Mouse (Mus musculus): ENCODE measurements around the gene Ifitm10. TPM values are rescaled to one million over a fixed set of nuclear protein-coding genes. Genes with fewer than 3 reads are reported as not detected.

The Ifitm10 gene
- polyA plus RNA-seq (2014; fragmentation: Nextera tagmentation; extraction: Ambion mirVana), result 0.97 and 1.9 TPM in 2 replicates

GRCm38 (mm10) chr7:142373641-142374412 lies at the start of gene Ifitm10:
Gene Ifitm10 (minus strand): TSS chr7:142373753.
- DNase-seq (ENCODE audit: low spot score), result no peak
- no peaks in the 10 kb centered on the region; the same call in 1 of the 2 replicates for H3K36me3 ChIP-seq (replicated peaks; ENCODE audit: control insufficient read depth, insufficient read depth, low read depth, low read length)
- H3K27ac ChIP-seq (replicated peaks; ENCODE audit: low read depth, low read length), result no peak within 1 kb of the TSS
- H3K4me3 ChIP-seq (ENCODE audit: low read depth, low read length), result no peak within 1 kb of the TSS
- no peak within 1 kb of the TSS for H3K9ac ChIP-seq (replicated peaks; ENCODE audit: low read length)
- 61% methylated on average over 8 of the region's 8 CpGs for WGBS
- no peaks in the 10 kb centered on the region for H3K9me3 ChIP-seq (replicated peaks; ENCODE audit: control insufficient read depth, low read length)
- no peak for ATAC-seq (replicated peaks; ENCODE audit: insufficient number of reproducible peaks, low FRiP score, low TSS enrichment, low read depth)
- H3K4me1 ChIP-seq (ENCODE audit: control insufficient read depth, insufficient read depth, low read length), result no peaks in the 10 kb centered on the region; the same call in 1 of the 2 replicates
- peaks cover 22% of the 10 kb centered on the region for H3K27me3 ChIP-seq (ENCODE audit: control insufficient read depth, insufficient read depth, low read length)
- H3K4me2 ChIP-seq (ENCODE audit: low read depth, low read length), result peak within 1 kb of the TSS; percentile 86; the same call in 1 of the 2 replicates

GRCm38 (mm10) chr7:142421826-142422225 lies 48.3 kb upstream of the Ifitm10 start:
- Histone ChIP-seq H3K4me1 (ENCODE audit: control insufficient read depth, insufficient read depth, low read length) (no peaks in the 10 kb centered on the region), H3K27me3 (ENCODE audit: control insufficient read depth, insufficient read depth, low read length) (no peaks in the 10 kb centered on the region), H3K4me2 (ENCODE audit: low read depth, low read length) (no peak overlapping the region), H3K4me3 (ENCODE audit: low read depth, low read length) (no peak overlapping the region), H3K9ac (replicated peaks; ENCODE audit: low read length) (no peak overlapping the region), H3K27ac (replicated peaks; ENCODE audit: low read depth, low read length) (no peak overlapping the region), H3K36me3 (replicated peaks; ENCODE audit: control insufficient read depth, insufficient read depth, low read depth, low read length) (no peaks in the 10 kb centered on the region), H3K9me3 (replicated peaks; ENCODE audit: control insufficient read depth, low read length) (no peaks in the 10 kb centered on the region)
- no peak for DNase-seq (ENCODE audit: low spot score)
- ATAC-seq (replicated peaks; ENCODE audit: insufficient number of reproducible peaks, low FRiP score, low TSS enrichment, low read depth), result no peak
- 70% methylated on average over 2 of the region's 2 CpGs for WGBS

GRCm38 (mm10) chr7:142419887-142420286 lies 46.3 kb upstream of the Ifitm10 start:
- no peak overlapping the region for H3K4me2 ChIP-seq (ENCODE audit: low read depth, low read length)
- no peak overlapping the region for H3K4me3 ChIP-seq (ENCODE audit: low read depth, low read length)
- DNase-seq (ENCODE audit: low spot score) (no peak), ATAC-seq (replicated peaks; ENCODE audit: insufficient number of reproducible peaks, low FRiP score, low TSS enrichment, low read depth) (no peak)
- WGBS, result 82% methylated on average over 5 of the region's 5 CpGs
- H3K27ac ChIP-seq (replicated peaks; ENCODE audit: low read depth, low read length), result no peak overlapping the region
- H3K27me3 ChIP-seq (ENCODE audit: control insufficient read depth, insufficient read depth, low read length), result no peaks in the 10 kb centered on the region
- H3K9ac ChIP-seq (replicated peaks; ENCODE audit: low read length), result no peak overlapping the region
- no peaks in the 10 kb centered on the region for H3K9me3 ChIP-seq (replicated peaks; ENCODE audit: control insufficient read depth, low read length)
- H3K4me1 ChIP-seq (ENCODE audit: control insufficient read depth, insufficient read depth, low read length), result no peaks in the 10 kb centered on the region
- H3K36me3 ChIP-seq (replicated peaks; ENCODE audit: control insufficient read depth, insufficient read depth, low read depth, low read length), result no peaks in the 10 kb centered on the region

- DNase-seq (ENCODE audit: low spot score) (no peak), ATAC-seq (replicated peaks; ENCODE audit: insufficient number of reproducible peaks, low FRiP score, low TSS enrichment, low read depth) (no peak)
- no peak overlapping the region for H3K27ac ChIP-seq (replicated peaks; ENCODE audit: low read depth, low read length)
- no peaks in the 10 kb centered on the region for H3K27me3 ChIP-seq (ENCODE audit: control insufficient read depth, insufficient read depth, low read length)
- H3K9ac ChIP-seq (replicated peaks; ENCODE audit: low read length), result no peak overlapping the region
- no peak overlapping the region for H3K4me2 ChIP-seq (ENCODE audit: low read depth, low read length)
- H3K4me1 ChIP-seq (ENCODE audit: control insufficient read depth, insufficient read depth, low read length), result no peaks in the 10 kb centered on the region
- no peak overlapping the region for H3K4me3 ChIP-seq (ENCODE audit: low read depth, low read length)
- no peaks in the 10 kb centered on the region for H3K36me3 ChIP-seq (replicated peaks; ENCODE audit: control insufficient read depth, insufficient read depth, low read depth, low read length)
- WGBS, result 91% methylated on average over 8 of the region's 8 CpGs
- H3K9me3 ChIP-seq (replicated peaks; ENCODE audit: control insufficient read depth, low read length), result no peaks in the 10 kb centered on the region
Measured at GRCm38 (mm10) chr7:142418679-142419078, 45.1 kb upstream of the Ifitm10 start.

GRCm38 (mm10) chr7:142418027-142418426 lies 44.5 kb upstream of the Ifitm10 start:
- Histone ChIP-seq H3K4me2 (ENCODE audit: low read depth, low read length) (no peak overlapping the region), H3K9me3 (replicated peaks; ENCODE audit: control insufficient read depth, low read length) (no peaks in the 10 kb centered on the region), H3K4me3 (ENCODE audit: low read depth, low read length) (no peak overlapping the region), H3K9ac (replicated peaks; ENCODE audit: low read length) (no peak overlapping the region), H3K36me3 (replicated peaks; ENCODE audit: control insufficient read depth, insufficient read depth, low read depth, low read length) (no peaks in the 10 kb centered on the region), H3K27ac (replicated peaks; ENCODE audit: low read depth, low read length) (no peak overlapping the region), H3K27me3 (ENCODE audit: control insufficient read depth, insufficient read depth, low read length) (no peaks in the 10 kb centered on the region), H3K4me1 (ENCODE audit: control insufficient read depth, insufficient read depth, low read length) (no peaks in the 10 kb centered on the region)
- 99% methylated on average over 2 of the region's 2 CpGs for WGBS
- ATAC-seq (replicated peaks; ENCODE audit: insufficient number of reproducible peaks, low FRiP score, low TSS enrichment, low read depth) (no peak), DNase-seq (ENCODE audit: low spot score) (no peak)

- no peak overlapping the region for H3K9ac ChIP-seq (replicated peaks; ENCODE audit: low read length)
- H3K4me3 ChIP-seq (ENCODE audit: low read depth, low read length), result no peak overlapping the region
- H3K4me1 ChIP-seq (ENCODE audit: control insufficient read depth, insufficient read depth, low read length), result no peaks in the 10 kb centered on the region
- ATAC-seq (replicated peaks; ENCODE audit: insufficient number of reproducible peaks, low FRiP score, low TSS enrichment, low read depth) (no peak), DNase-seq (ENCODE audit: low spot score) (no peak)
- no peaks in the 10 kb centered on the region for H3K27me3 ChIP-seq (ENCODE audit: control insufficient read depth, insufficient read depth, low read length)
- WGBS, result 73% methylated on average over 3 of the region's 3 CpGs
- no peak overlapping the region for H3K4me2 ChIP-seq (ENCODE audit: low read depth, low read length)
- H3K27ac ChIP-seq (replicated peaks; ENCODE audit: low read depth, low read length), result no peak overlapping the region
- H3K36me3 ChIP-seq (replicated peaks; ENCODE audit: control insufficient read depth, insufficient read depth, low read depth, low read length), result no peaks in the 10 kb centered on the region
- H3K9me3 ChIP-seq (replicated peaks; ENCODE audit: control insufficient read depth, low read length), result no peaks in the 10 kb centered on the region
Measured at GRCm38 (mm10) chr7:142416225-142416624, 42.7 kb upstream of the Ifitm10 start.

- Histone ChIP-seq H3K36me3 (replicated peaks; ENCODE audit: control insufficient read depth, insufficient read depth, low read depth, low read length) (no peaks in the 10 kb centered on the region), H3K4me3 (ENCODE audit: low read depth, low read length) (no peak overlapping the region), H3K27me3 (ENCODE audit: control insufficient read depth, insufficient read depth, low read length) (no peaks in the 10 kb centered on the region), H3K9ac (replicated peaks; ENCODE audit: low read length) (no peak overlapping the region), H3K4me1 (ENCODE audit: control insufficient read depth, insufficient read depth, low read length) (no peaks in the 10 kb centered on the region), H3K9me3 (replicated peaks; ENCODE audit: control insufficient read depth, low read length) (no peaks in the 10 kb centered on the region), H3K4me2 (ENCODE audit: low read depth, low read length) (no peak overlapping the region), H3K27ac (replicated peaks; ENCODE audit: low read depth, low read length) (no peak overlapping the region)
- 69% methylated on average over 4 of the region's 4 CpGs for WGBS
- DNase-seq (ENCODE audit: low spot score) (no peak), ATAC-seq (replicated peaks; ENCODE audit: insufficient number of reproducible peaks, low FRiP score, low TSS enrichment, low read depth) (no peak)
Measured at GRCm38 (mm10) chr7:142415314-142415713, 41.8 kb upstream of the Ifitm10 start.

GRCm38 (mm10) chr7:142413285-142413684 lies 39.7 kb upstream of the Ifitm10 start:
- H3K4me2 ChIP-seq (ENCODE audit: low read depth, low read length), result no peak overlapping the region
- H3K4me1 ChIP-seq (ENCODE audit: control insufficient read depth, insufficient read depth, low read length), result no peaks in the 10 kb centered on the region
- H3K9ac ChIP-seq (replicated peaks; ENCODE audit: low read length), result no peak overlapping the region
- no peak for DNase-seq (ENCODE audit: low spot score)
- no peaks in the 10 kb centered on the region for H3K36me3 ChIP-seq (replicated peaks; ENCODE audit: control insufficient read depth, insufficient read depth, low read depth, low read length)
- H3K27ac ChIP-seq (replicated peaks; ENCODE audit: low read depth, low read length), result no peak overlapping the region
- no peak for ATAC-seq (replicated peaks; ENCODE audit: insufficient number of reproducible peaks, low FRiP score, low TSS enrichment, low read depth)
- H3K27me3 ChIP-seq (ENCODE audit: control insufficient read depth, insufficient read depth, low read length), result no peaks in the 10 kb centered on the region
- 94% methylated on average over 6 of the region's 6 CpGs for WGBS
- no peaks in the 10 kb centered on the region for H3K9me3 ChIP-seq (replicated peaks; ENCODE audit: control insufficient read depth, low read length)
- no peak overlapping the region for H3K4me3 ChIP-seq (ENCODE audit: low read depth, low read length)

Data from embryonic facial prominence, embryonic 11.5 days (tissue).